Mouse (Mus musculus): ENCODE data around the gene Otop3.

DNA sequence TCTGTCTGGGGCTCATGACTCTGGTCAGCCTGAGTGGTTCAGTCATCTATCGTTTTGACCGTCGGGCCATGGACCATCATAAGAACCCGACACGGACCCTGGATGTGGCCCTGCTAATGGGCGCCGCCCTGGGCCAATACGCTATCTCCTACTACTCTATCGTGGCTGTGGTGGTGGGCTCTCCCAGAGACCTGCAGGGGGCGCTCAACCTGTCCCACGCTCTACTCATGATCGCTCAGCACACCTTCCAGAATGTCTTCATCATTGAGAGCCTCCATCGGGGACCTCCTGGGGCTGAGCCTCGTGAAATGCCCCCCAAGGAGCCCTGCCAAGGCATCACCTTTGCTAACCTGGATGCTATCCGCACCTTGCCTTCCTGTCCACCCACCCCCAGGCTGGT lies 5.2 kb upstream of the Otop3 start:
- TF ChIP-seq CTCF (IDR thresholded peaks at IDR 0.05; ENCODE audit: low read depth, low read length) (peak; percentile 65), POLR2A (IDR thresholded peaks at IDR 0.05; ENCODE audit: insufficient read depth, low read length) (no peak), EP300 (IDR thresholded peaks at IDR 0.05; ENCODE audit: insufficient read depth, low read depth, low read length) (no peak)

All from ES-Bruce4 (cell line).